Mouse (Mus musculus) liver, embryonic 11.5 days (tissue): ENCODE results near the gene Dab2. TPM values are rescaled to one million over a fixed set of nuclear protein-coding genes. Genes with fewer than 3 reads are reported as not detected.

Source experiments
- ATAC-seq: fragments of 200-750 bp; cut with Nextera tagmentation; replicated peaks from 2 replicates; pipeline ENCODE4 v1.8.0; 2017; ENCODE audit warnings: moderate number of reproducible peaks, mild to moderate bottlenecking, moderate TSS enrichment, moderate library complexity; ENCODE audit not compliant: low FRiP score
- DNase-seq: peaks from one replicate; pipeline ENCODE4 v3.0.0-alpha.2; 2017; ENCODE audit warnings: low spot score
- H3K27ac ChIP-seq: fragments of 300-500 bp; sonication (generic); 2 replicates; pipeline ENCODE4 v1.5.1; 2014; ENCODE audit warnings: mild to moderate bottlenecking, low read depth, low read length, control low read depth
- H3K27me3 ChIP-seq: fragments of 300-500 bp; sonication (generic); replicated peaks from 2 replicates; pipeline ENCODE4 v1.6.1; 2014; ENCODE audit warnings: low read length, mixed read lengths; ENCODE audit not compliant: control insufficient read depth, insufficient read depth
- H3K36me3 ChIP-seq: fragments of 300-500 bp; sonication (generic); 2 replicates; pipeline ENCODE4 v1.6.1; 2014; ENCODE audit warnings: mild to moderate bottlenecking, low read length, moderate library complexity, mixed read lengths; ENCODE audit not compliant: control insufficient read depth, insufficient read depth
- H3K4me1 ChIP-seq: fragments of 300-500 bp; sonication (generic); replicated peaks from 2 replicates; pipeline ENCODE4 v1.6.1; 2014; ENCODE audit warnings: low read length, mixed read lengths; ENCODE audit not compliant: control insufficient read depth, insufficient read depth
- H3K4me2 ChIP-seq: fragments of 300-500 bp; sonication (generic); 2 replicates; pipeline ENCODE4 v1.6.1; 2014; ENCODE audit warnings: mild to moderate bottlenecking, control low read depth, moderate library complexity
- H3K4me3 ChIP-seq: fragments of 300-500 bp; sonication (generic); 2 replicates; pipeline ENCODE4 v1.5.1; 2014; ENCODE audit warnings: low read depth, low read length, control low read depth
- H3K9ac ChIP-seq: fragments of 300-500 bp; sonication (generic); 2 replicates; pipeline ENCODE4 v1.6.1; 2014; ENCODE audit warnings: low read depth, low read length, control low read depth
- H3K9me3 ChIP-seq: fragments of 300-500 bp; sonication (generic); 2 replicates; pipeline ENCODE4 v1.6.1; 2016; ENCODE audit warnings: low read length, inconsistent platforms, mixed read lengths; ENCODE audit not compliant: control insufficient read depth
- WGBS: fragments of 180-500 bp; shearing (Covaris S2); extraction: QIAGEN DNeasy Blood & Tissue Kit; methylation state at CpG from one replicate; pipeline ENCODE4 v1.1.7; 2014; 5-methylcytosine and 5-hydroxymethylcytosine counted together
- polyA plus RNA-seq: library from polyadenylated mRNA; unstranded; fragments of >200 nt; fragmentation: Nextera tagmentation; extraction: Ambion mirVana; gene quantifications from 2 replicates; pipeline ENCODE4 v1.2.1, GENCODE M21; 2014

Dab2 gene
- polyA plus RNA-seq, 1 experiment from 2014 or later, result 37.6 TPM

DNA sequence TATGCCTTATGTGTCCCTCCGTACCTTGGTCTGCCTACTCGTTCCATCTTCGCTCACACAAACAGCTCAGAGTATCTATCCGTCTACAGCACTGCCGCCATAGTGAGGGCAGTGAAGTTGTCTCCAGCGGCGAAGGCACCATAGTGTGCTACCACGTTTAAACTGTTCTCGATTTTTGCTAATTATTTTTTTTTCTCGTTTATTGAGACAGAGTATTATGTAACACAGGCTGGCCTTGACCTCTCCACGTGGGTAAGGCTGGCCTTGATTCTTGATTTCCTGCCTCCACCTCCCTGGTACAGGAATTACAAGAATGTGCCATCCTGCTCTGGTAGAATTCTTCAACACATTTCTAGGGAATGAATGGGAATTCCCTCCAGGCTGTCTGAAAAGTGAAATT is 77.2 kb downstream of the Dab2 start:
- Histone ChIP-seq H3K4me2 (no peak overlapping the region), H3K9me3 (no peaks in the 10 kb centered on the region), H3K27me3 (no peaks in the 10 kb centered on the region), H3K9ac (no peak overlapping the region), H3K27ac (no peak overlapping the region), H3K4me1 (no peaks in the 10 kb centered on the region), H3K36me3 (no peaks in the 10 kb centered on the region), H3K4me3 (no peak overlapping the region)
- DNase-seq (no peak), ATAC-seq (no peak)
- WGBS, result 78% methylated on average over 11 of the region's 11 CpGs

DNA sequence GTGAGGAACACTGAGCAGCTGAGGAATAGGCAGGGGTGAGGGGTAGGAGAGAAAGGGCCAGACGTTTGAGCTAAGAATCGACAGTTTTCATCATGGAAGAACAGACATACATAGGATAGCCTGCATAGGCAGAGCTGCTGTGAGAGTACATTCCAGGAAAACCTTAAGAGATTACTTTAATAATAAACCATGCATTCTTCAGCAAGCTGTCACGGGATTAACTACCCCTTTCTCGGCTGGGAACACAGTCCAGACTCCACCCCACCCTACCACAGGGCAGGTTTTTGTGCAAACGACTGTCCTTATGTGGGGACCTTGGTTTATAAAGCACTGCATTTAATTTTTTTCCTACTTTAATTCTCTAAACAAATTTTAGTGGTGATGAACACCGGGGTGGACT is 84.4 kb downstream of the Dab2 start:
- H3K4me2 ChIP-seq, result no peak overlapping the region
- no peak overlapping the region for H3K9ac ChIP-seq
- no peak for ATAC-seq
- DNase-seq, result no peak
- peaks cover 10% of the 10 kb centered on the region for H3K27me3 ChIP-seq
- no peak overlapping the region for H3K4me3 ChIP-seq
- H3K4me1 ChIP-seq, result no peaks in the 10 kb centered on the region; the same call in 1 of the 2 replicates
- no peak overlapping the region for H3K27ac ChIP-seq
- WGBS, result 48% methylated on average over 6 of the region's 6 CpGs
- no peaks in the 10 kb centered on the region for H3K9me3 ChIP-seq
- no peaks in the 10 kb centered on the region for H3K36me3 ChIP-seq

DNA sequence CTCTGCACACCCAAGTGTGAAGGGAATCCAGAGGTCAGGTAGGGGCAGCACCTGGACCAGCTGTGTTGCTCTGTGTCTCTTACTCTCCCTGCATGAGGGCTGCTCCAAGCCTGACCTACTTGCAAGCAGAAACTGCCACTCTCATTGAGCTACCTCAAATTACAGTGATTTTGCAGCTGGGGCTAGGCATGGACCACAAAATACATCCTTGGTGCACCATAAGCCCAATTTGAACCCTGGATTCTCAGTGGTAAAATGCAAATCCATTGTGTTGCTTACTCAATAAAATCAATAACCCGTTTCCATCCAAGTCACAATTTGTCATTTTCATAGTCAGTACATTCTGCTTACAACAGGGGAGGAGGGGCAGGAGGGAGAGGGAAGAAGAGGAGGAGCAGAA is 85.7 kb downstream of the Dab2 start:
- peaks cover 10% of the 10 kb centered on the region for H3K27me3 ChIP-seq
- ATAC-seq, result no peak
- WGBS, result 9% methylated on average over 1 of the region's 1 CpGs
- no peak for DNase-seq
- H3K9ac ChIP-seq, result no peak overlapping the region
- H3K4me2 ChIP-seq, result no peak overlapping the region
- no peak overlapping the region for H3K27ac ChIP-seq
- H3K4me1 ChIP-seq, result no peaks in the 10 kb centered on the region; the same call in 1 of the 2 replicates
- H3K36me3 ChIP-seq, result no peaks in the 10 kb centered on the region
- no peaks in the 10 kb centered on the region for H3K9me3 ChIP-seq
- no peak overlapping the region for H3K4me3 ChIP-seq

DNA sequence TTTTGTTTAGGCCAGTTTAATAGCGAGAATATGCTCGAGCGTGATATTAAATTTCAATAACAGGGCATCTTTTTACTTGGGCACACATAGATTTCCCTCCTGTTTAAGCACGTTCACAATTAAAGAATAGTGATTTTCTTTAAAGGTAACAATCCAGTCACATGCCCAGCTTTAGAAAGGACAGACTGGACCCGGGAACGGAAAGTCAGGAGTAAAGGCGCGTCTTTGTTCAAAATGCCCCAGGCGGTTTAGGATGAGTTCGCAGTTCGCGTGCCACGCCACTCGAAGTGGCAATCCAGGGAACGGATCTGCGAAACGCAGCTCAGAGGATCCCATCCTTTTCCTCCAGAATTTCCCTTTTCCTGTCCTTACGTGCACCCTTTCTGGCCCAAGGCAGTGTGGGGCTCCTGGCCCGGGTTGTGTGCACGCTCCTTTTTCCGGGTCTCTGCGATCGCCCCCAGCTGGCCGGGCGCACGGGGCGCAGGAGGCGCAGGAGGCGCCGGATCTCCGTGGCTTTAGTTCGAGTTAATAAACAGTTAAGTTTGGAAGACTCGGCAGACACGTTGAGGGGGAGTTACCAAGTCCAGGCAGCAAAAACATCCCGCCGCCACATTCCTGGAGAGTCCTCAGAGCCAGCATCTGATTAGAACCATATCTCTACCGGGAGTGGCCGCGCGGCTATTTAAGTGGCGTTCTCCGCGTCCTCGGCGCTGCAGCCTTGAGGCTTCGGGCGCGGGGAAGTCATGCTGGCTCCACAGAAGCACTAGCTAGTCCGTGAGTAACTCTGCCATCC is 86.8 kb downstream of the Dab2 start:
- H3K4me1 ChIP-seq, result no peaks in the 10 kb centered on the region; the same call in 1 of the 2 replicates
- peaks cover 10% of the 10 kb centered on the region for H3K27me3 ChIP-seq
- peak overlapping the region; percentile 47 for H3K4me3 ChIP-seq
- peak; percentile 73 for ATAC-seq
- H3K9ac ChIP-seq, result peak overlapping the region; percentile 22; the same call in 1 of the 2 replicates
- DNase-seq, result peak; percentile 77
- no peaks in the 10 kb centered on the region for H3K9me3 ChIP-seq
- peak overlapping the region; percentile 2; the same call in 1 of the 2 replicates for H3K27ac ChIP-seq
- WGBS, result 3% methylated on average over 49 of the region's 49 CpGs
- H3K36me3 ChIP-seq, result no peaks in the 10 kb centered on the region
- peak overlapping the region; percentile 66 for H3K4me2 ChIP-seq

DNA sequence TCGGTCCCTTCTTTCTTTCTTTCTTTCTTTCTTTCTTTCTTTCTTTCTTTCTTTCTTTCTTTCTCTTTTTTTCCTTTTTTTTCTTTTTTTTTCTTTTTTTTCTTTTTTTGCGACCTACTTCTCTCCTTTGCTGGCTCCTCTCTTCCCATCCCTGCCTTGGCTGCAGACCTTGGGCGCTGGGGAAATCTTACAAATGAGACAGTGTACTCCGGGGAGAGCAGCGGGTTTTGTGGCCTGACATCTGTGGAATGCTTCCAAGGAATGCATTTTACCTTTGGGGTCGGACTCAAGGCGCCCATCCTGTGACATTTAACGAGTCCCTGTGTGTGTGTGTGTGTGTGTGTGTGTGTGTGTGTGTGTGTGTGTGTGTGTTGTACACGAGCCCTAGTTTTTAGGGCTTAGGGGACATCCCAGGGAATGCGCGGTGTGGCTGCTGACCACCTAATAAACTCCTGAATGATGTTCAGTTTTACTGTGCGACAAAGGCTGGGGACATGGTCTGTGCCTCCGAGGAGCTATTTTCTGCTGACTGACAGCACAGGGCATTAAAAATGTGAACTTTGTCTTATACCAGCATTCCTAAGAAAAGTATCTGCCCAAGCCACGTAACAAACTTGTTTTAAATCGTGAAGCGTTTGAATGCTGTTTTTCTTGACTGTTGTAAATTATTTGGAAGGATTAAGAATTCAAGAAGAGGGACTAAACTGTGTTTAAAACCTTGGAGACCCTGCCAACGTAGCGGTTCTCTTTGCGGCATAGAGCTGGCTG is 87.6 kb downstream of the Dab2 start:
- H3K4me1 ChIP-seq, result no peaks in the 10 kb centered on the region; the same call in 1 of the 2 replicates
- ATAC-seq, result no peak
- H3K27ac ChIP-seq, result no peak overlapping the region
- H3K27me3 ChIP-seq, result peaks cover 10% of the 10 kb centered on the region
- H3K9me3 ChIP-seq, result no peaks in the 10 kb centered on the region
- peak overlapping the region; percentile 47 for H3K4me3 ChIP-seq
- WGBS, result 18% methylated on average over 19 of the region's 19 CpGs
- no peaks in the 10 kb centered on the region for H3K36me3 ChIP-seq
- H3K9ac ChIP-seq, result peak overlapping the region; percentile 34; the same call in 1 of the 2 replicates
- DNase-seq, result no peak
- peak overlapping the region; percentile 66 for H3K4me2 ChIP-seq

DNA sequence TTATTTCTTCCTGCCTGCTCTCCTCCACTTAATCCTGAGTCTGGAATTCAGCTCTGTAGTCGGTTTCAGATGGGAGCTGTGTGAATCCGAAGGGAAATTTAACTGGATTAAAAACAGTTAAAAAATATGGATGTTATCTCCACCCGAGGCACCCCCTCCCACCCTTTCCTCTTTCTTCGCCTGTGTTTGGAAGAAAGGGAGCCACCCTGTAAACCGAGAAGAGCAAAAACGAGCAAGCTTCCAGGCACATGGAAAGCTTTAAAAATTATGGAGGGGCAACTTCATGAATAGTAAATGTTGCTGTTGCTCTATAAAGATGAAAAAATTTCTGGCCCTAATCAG is 88.1 kb downstream of the Dab2 start:
- H3K4me2 ChIP-seq, result peak overlapping the region; percentile 66

DNA sequence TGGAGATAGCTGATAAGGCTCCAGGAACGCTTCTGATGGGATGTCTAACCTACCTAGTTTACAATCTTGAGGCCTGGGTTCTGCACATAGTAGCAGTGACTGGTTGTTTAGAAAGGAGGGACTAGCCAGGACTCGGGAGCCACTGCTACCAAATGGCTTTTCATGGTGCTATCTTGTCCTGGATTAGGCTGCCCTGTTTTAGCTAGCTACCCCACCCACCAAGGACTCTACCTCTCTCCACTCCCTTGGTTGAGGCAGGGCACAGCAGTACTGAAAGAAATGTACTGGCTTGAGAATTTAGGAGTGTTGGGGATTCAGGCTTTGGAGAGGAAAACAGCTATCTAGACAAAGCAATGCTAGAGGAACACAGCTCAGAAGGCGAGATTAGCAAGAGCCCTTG is 88.6 kb downstream of the Dab2 start:
- WGBS, result 42% methylated on average over 3 of the region's 3 CpGs
- Histone ChIP-seq H3K4me1 (no peaks in the 10 kb centered on the region; the same call in 1 of the 2 replicates), H3K27ac (no peak overlapping the region)

More for the DNA sequence above, 88.1 kb downstream of the Dab2 start:
- Histone ChIP-seq H3K9ac (no peak overlapping the region), H3K4me3 (peak overlapping the region; percentile 47), H3K4me1 (no peaks in the 10 kb centered on the region; the same call in 1 of the 2 replicates), H3K36me3 (no peaks in the 10 kb centered on the region), H3K27me3 (peaks cover 10% of the 10 kb centered on the region), H3K9me3 (no peaks in the 10 kb centered on the region), H3K27ac (no peak overlapping the region)
- WGBS, result 22% methylated on average over 6 of the region's 6 CpGs
- ATAC-seq, result no peak
- no peak for DNase-seq

DNA sequence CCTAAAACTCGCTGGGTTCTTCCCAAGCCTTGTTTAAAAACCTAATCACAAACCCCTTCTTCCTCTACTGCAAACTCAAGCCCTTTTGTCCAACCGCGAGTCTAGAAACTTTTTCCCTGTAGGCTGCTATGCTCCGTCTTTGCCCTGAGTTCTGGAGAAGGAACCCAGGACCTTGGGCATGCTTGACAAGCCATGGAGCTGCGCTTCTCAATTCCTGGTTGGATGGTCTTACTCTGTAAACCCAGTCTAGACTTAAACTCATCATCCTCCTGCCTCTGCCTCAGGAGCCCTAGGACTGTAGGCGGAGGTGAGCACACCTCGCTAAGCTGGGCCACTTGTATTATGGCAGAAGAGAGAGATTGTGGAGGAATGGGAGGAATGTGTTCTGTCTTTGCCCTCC is 89.0 kb downstream of the Dab2 start:
- 87% methylated on average over 7 of the region's 7 CpGs for WGBS
- Histone ChIP-seq H3K4me1 (no peaks in the 10 kb centered on the region; the same call in 1 of the 2 replicates), H3K4me3 (peak overlapping the region; percentile 47), H3K4me2 (peak overlapping the region; percentile 66), H3K9me3 (no peaks in the 10 kb centered on the region), H3K27ac (no peak overlapping the region), H3K27me3 (peaks cover 10% of the 10 kb centered on the region), H3K9ac (no peak overlapping the region), H3K36me3 (no peaks in the 10 kb centered on the region)
- DNase-seq (no peak), ATAC-seq (no peak)

More for the DNA sequence above, 88.6 kb downstream of the Dab2 start:
- H3K4me2 ChIP-seq, result peak overlapping the region; percentile 66
- no peaks in the 10 kb centered on the region for H3K9me3 ChIP-seq
- DNase-seq, result no peak
- peaks cover 10% of the 10 kb centered on the region for H3K27me3 ChIP-seq
- ATAC-seq, result no peak
- H3K4me3 ChIP-seq, result peak overlapping the region; percentile 47
- no peak overlapping the region for H3K9ac ChIP-seq
- H3K36me3 ChIP-seq, result no peaks in the 10 kb centered on the region
